Mouse (Mus musculus): ENCODE measurements around the gene Tnfrsf21.

The Tnfrsf21 gene

GRCm38 (mm10) chr17:43076801-43077493 is 60.6 kb downstream of the Tnfrsf21 start:
- DNase-seq (ENCODE audit: low read depth, low spot score) = peak; percentile 40

DNA sequence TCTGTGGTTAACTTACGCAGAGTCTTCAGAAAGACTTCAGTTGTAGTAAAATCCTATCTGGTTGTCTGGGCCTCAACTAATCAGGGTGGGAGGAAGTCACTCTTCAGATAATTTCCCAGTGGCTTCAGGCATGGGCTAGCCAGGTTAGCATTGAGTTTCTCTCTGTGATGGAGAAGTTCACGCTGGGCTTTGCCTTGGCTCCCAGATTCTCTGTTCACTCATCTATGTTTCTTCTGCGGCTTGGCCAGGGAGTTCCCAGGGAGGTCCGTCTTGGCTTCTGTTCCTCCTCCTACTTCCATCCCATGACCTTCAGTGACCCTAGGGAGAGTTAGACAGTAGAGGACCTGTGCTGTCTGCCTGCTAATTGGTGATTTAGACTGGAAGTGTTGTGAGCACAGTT is 61.2 kb downstream of the Tnfrsf21 start:
- DNase-seq (ENCODE audit: low read depth, low spot score) = no peak

- no peak for DNase-seq (ENCODE audit: low read depth, low spot score)
These were observed 64.9 kb downstream of the Tnfrsf21 start for GRCm38 (mm10) chr17:43081225-43081624.

GRCm38 (mm10) chr17:43089496-43089895 is 73.1 kb downstream of the Tnfrsf21 start:
- DNase-seq (ENCODE audit: low read depth, low spot score) = no peak

- no peak for DNase-seq (ENCODE audit: low read depth, low spot score)
These were observed 74.8 kb downstream of the Tnfrsf21 start for GRCm38 (mm10) chr17:43090948-43091724.

GRCm38 (mm10) chr17:43092280-43092995 is 76.1 kb downstream of the Tnfrsf21 start:
- DNase-seq (ENCODE audit: low read depth, low spot score) = no peak

GRCm38 (mm10) chr17:43094285-43094684 is 77.9 kb downstream of the Tnfrsf21 start:
- DNase-seq (ENCODE audit: low read depth, low spot score) = no peak

GRCm38 (mm10) chr17:43097101-43097688 is 80.8 kb downstream of the Tnfrsf21 start:
- DNase-seq (ENCODE audit: low read depth, low spot score) = no peak

DNA sequence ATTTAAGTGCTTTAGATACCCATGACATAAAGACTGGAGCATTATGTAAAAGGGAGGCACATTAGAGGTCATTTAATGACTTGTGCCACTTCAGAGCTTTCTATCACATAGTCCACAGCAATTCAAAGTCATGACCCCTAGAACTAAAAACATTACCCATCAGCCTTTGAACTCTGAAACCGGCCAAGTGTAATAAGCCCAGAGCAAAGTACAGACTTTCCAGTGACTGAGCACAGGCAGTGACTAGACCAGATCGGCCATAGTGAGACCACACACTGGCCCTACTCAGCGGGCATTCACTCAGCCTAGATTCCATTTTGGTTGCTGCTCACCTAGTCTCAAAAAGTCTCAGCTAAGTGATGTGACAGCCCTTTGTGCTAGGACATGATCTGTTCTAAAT is 89.8 kb downstream of the Tnfrsf21 start:
- no peak for DNase-seq (ENCODE audit: low read depth, low spot score)

- no peak for DNase-seq (ENCODE audit: low read depth, low spot score)
These were observed 91.0 kb downstream of the Tnfrsf21 start for GRCm38 (mm10) chr17:43107338-43107737.

DNA sequence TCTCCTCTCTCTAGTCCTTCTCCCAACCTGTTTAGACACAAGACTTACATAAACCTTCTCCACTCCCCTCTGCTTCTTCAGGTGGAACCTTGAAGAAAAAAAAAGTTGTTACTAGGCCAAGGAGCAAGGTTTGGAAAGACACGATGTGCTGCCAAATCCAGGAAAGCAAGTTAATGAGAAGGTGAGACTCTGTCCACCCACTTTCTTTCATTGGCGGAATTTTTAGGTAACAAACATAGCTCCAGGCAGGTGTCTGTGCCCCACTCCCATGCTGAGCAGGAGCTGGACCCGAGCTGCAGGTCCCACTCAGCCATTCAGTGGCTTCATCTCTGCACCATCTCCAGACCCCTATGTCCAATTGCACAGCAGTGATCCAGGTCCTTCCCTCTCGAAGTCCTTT is 93.1 kb downstream of the Tnfrsf21 start:
- DNase-seq (ENCODE audit: low read depth, low spot score) = no peak

GRCm38 (mm10) chr17:43110168-43110885 is 94.0 kb downstream of the Tnfrsf21 start:
- no peak for DNase-seq (ENCODE audit: low read depth, low spot score)

- DNase-seq (ENCODE audit: low read depth, low spot score) = no peak
These were observed 97.1 kb downstream of the Tnfrsf21 start for GRCm38 (mm10) chr17:43113391-43113984.

GRCm38 (mm10) chr17:43114086-43114581 is 97.8 kb downstream of the Tnfrsf21 start:
- DNase-seq (ENCODE audit: low read depth, low spot score) = no peak

- DNase-seq (ENCODE audit: low read depth, low spot score) = no peak
These were observed 98.6 kb downstream of the Tnfrsf21 start for GRCm38 (mm10) chr17:43114926-43115325.

DNA sequence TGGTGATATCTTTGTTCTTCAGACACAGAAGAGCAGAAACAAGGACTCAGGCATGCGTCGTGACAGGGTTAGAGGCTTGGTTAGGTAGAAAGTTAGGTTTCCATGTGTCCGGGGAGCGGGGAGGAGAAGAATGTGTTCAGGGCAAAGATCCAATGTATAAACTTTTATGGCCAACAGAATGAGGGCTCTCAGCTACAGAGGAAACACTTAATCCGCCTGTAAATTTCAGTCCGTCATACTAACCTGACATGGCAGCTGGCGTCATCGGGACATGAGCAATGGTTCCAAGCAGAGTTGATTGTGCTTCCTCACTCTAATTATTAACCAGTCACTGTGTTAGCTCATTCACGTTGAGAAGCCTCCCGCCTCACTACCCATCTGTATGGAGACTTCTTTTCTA is 100.4 kb downstream of the Tnfrsf21 start:
- no peak for DNase-seq (ENCODE audit: low read depth, low spot score)

GRCm38 (mm10) chr17:43119446-43119845 is 103.1 kb downstream of the Tnfrsf21 start:
- no peak for DNase-seq (ENCODE audit: low read depth, low spot score)

DNA sequence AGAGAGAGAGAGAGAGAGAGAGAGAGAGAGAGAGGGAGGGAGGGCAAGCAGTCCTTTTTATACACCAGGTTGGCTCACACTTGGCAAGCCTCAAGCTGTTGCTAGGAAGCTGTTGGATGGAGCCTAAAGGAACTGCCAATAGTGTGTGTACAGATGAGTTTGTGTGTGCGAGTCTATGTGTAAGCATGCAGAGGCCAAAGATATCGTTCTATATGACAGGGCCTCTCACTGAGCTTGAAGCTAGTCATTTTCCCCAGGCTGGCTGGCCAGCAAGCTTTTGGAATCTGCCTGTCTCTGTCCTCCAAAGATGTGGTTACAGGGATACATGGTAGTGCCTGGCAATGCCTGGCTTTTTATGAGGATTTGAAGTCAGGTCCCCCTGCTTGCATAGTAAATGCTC is 104.7 kb downstream of the Tnfrsf21 start:
- DNase-seq (ENCODE audit: low read depth, low spot score) = no peak

DNA sequence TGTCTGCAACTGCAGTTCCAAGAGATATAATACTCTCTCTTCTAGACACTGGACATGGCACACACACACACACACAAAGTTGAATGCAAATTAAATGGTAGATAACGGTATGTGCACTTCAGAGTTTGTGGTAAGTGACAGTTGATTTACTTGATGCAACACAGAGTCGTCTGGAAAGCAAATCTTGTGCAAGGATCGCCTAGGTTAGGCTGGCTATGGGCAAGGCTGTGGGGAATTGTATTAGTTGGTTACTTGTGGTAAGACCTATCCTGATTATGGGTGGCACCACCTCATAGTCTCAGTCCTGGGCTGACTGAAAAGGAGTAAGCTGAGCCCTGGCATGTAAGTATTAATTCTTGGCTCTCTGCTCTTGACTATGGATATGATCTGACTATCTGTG is 112.0 kb downstream of the Tnfrsf21 start:
- DNase-seq (ENCODE audit: low read depth, low spot score) = no peak

DNA sequence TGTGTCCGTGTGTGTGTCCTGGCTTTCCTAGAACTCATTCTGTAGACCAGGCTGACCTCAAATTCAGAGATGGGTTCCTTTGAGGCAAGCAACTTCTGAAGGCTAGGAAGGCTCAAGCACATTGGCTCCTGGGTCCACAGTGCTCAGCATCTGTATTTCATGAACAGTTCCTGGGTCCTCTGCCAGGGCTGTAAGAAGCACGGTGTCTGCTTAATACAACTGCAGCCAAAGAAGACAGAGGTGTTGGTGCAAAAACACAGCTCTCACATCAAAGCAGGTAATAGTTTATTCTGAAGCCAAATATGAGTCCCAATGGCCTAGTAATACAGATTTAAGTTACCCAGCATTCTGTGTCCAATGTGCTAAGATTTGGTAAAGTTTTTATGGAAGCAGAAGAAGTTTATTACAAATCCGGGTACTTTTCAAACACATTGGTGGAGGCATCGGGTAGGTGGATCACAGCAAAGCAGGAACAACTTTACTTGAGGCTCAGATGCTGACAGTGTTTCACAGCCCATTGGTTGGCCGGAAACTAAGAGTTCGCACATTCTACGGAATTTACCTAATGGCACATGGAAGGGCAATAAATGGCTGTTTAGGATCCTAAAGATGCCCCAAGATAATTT is 112.7 kb downstream of the Tnfrsf21 start:
- no peak for DNase-seq (ENCODE audit: low read depth, low spot score)

Data from 3T3-L1 (cell line).